Mouse (Mus musculus): Measurements from ENCODE around the gene C530008M17Rik.

GRCm38 (mm10) chr5:76828527-76829240 lies 172.4 kb downstream of the C530008M17Rik start:
- TF ChIP-seq CTCF (conservative IDR thresholded peaks at IDR 0.05; ENCODE audit: insufficient read depth, insufficient read length, low read depth, low read length): no peak
- no peak for TF ChIP-seq POLR2A (IDR thresholded peaks at IDR 0.05; ENCODE audit: low read depth, low read length)
